Mouse (Mus musculus) neural tube, embryonic 15.5 days (tissue): ENCODE measurements around the gene Spred2. TPM values are rescaled to one million over a fixed set of nuclear protein-coding genes. Genes with fewer than 3 reads are reported as not detected.
"Not testable (repeated sequence)": the region's sequence is repeated elsewhere in the genome, so short reads cannot be mapped to it uniquely, and the experiment has no call there.

Experiments used
- ATAC-seq: fragments of 200-750 bp; cut with Nextera tagmentation; 2 replicates; pipeline ENCODE4 v1.8.0; 2017; ENCODE audit warnings: mild to moderate bottlenecking, moderate TSS enrichment, moderate library complexity; ENCODE audit not compliant: low FRiP score
- H3K27ac ChIP-seq: fragments of 300-500 bp; sonication (generic); replicated peaks from 2 replicates; pipeline ENCODE4 v1.5.1; 2015; ENCODE audit warnings: mild to moderate bottlenecking, inconsistent platforms
- H3K27me3 ChIP-seq: fragments of 300-500 bp; sonication (generic); replicated peaks from 2 replicates; pipeline ENCODE4 v1.6.1; 2015; ENCODE audit warnings: inconsistent platforms
- H3K36me3 ChIP-seq: fragments of 300-500 bp; sonication (generic); 2 replicates; pipeline ENCODE4 v1.6.1; 2015; ENCODE audit warnings: inconsistent platforms
- H3K4me1 ChIP-seq: fragments of 300-500 bp; sonication (generic); 2 replicates; pipeline ENCODE4 v1.6.1; 2015; ENCODE audit warnings: inconsistent platforms
- H3K4me2 ChIP-seq: fragments of 300-500 bp; sonication (generic); 2 replicates; pipeline ENCODE4 v1.6.1; 2015; ENCODE audit warnings: inconsistent platforms, mild to moderate bottlenecking, moderate library complexity
- H3K4me3 ChIP-seq: fragments of 300-500 bp; sonication (generic); replicated peaks from 2 replicates; pipeline ENCODE4 v1.5.1; 2015; ENCODE audit warnings: mild to moderate bottlenecking, inconsistent platforms
- H3K9ac ChIP-seq: fragments of 300-500 bp; sonication (generic); replicated peaks from 2 replicates; pipeline ENCODE4 v1.6.1; 2015; ENCODE audit warnings: mild to moderate bottlenecking, inconsistent platforms
- H3K9me3 ChIP-seq: fragments of 300-500 bp; sonication (generic); replicated peaks from 2 replicates; pipeline ENCODE4 v1.6.1; 2016; ENCODE audit warnings: inconsistent platforms
- WGBS: fragments of 180-500 bp; shearing (Covaris S2); methylation state at CpG from one replicate; pipeline ENCODE4 v1.1.7; 2015; ENCODE audit warnings: mixed read lengths; 5-methylcytosine and 5-hydroxymethylcytosine counted together
- polyA plus RNA-seq: library from polyadenylated mRNA; unstranded; fragments of >200 nt; fragmentation: Nextera tagmentation; extraction: Ambion mirVana; gene quantifications from 2 replicates; pipeline ENCODE4 v1.2.1, GENCODE M21; 2015

The Spred2 gene
- polyA plus RNA-seq, 1 experiment from 2014 or later, result 7.2 TPM

DNA sequence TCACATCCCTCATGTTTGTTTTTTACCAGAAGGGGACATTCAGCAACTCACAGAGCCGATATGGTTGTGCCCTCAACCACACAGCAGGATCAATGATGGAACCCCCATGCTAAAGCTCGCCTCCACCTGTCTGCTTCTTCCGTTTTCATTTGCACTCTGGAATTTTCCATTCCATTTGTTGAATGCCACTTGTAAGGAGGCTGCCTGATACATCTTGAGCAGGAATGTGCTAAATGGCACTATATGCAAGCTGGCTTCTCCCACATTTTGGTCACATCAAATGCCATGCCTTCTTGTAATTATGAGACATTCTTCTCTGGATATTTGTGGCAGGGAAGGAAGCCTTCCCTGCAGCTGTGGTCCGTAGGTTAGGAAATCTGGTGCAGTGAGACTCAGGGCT, 117.9 kb downstream of the Spred2 start:
- WGBS, result 70% methylated on average over 4 of the region's 4 CpGs
- peaks cover 25% of the 10 kb centered on the region for H3K4me1 ChIP-seq
- ATAC-seq, result no peak
- no peaks in the 10 kb centered on the region for H3K36me3 ChIP-seq
- no peaks in the 10 kb centered on the region for H3K27me3 ChIP-seq
- H3K9me3 ChIP-seq, result no peaks in the 10 kb centered on the region
- H3K4me2 ChIP-seq, result no peak overlapping the region
- no peak overlapping the region for H3K27ac ChIP-seq
- H3K9ac ChIP-seq, result no peak overlapping the region
- H3K4me3 ChIP-seq, result no peak overlapping the region

- Histone ChIP-seq H3K27me3 (no peaks in the 10 kb centered on the region), H3K36me3 (no peaks in the 10 kb centered on the region), H3K9ac (no peak overlapping the region), H3K4me3 (no peak overlapping the region), H3K4me1 (peaks cover 24% of the 10 kb centered on the region), H3K4me2 (no peak overlapping the region), H3K27ac (no peak overlapping the region), H3K9me3 (no peaks in the 10 kb centered on the region)
- WGBS, result 43% methylated on average over 4 of the region's 4 CpGs
- no peak for ATAC-seq
Measured at GRCm38 (mm10) chr11:20043256-20043655, 119.1 kb downstream of the Spred2 start.

GRCm38 (mm10) chr11:20045586-20045985, 121.4 kb downstream of the Spred2 start:
- Histone ChIP-seq H3K27me3 (no peaks in the 10 kb centered on the region), H3K36me3 (no peaks in the 10 kb centered on the region), H3K9me3 (no peaks in the 10 kb centered on the region), H3K27ac (no peak overlapping the region), H3K4me3 (no peak overlapping the region), H3K4me2 (no peak overlapping the region), H3K4me1 (peaks cover 12% of the 10 kb centered on the region), H3K9ac (no peak overlapping the region)
- 72% methylated on average over 3 of the region's 3 CpGs for WGBS
- no peak for ATAC-seq

DNA sequence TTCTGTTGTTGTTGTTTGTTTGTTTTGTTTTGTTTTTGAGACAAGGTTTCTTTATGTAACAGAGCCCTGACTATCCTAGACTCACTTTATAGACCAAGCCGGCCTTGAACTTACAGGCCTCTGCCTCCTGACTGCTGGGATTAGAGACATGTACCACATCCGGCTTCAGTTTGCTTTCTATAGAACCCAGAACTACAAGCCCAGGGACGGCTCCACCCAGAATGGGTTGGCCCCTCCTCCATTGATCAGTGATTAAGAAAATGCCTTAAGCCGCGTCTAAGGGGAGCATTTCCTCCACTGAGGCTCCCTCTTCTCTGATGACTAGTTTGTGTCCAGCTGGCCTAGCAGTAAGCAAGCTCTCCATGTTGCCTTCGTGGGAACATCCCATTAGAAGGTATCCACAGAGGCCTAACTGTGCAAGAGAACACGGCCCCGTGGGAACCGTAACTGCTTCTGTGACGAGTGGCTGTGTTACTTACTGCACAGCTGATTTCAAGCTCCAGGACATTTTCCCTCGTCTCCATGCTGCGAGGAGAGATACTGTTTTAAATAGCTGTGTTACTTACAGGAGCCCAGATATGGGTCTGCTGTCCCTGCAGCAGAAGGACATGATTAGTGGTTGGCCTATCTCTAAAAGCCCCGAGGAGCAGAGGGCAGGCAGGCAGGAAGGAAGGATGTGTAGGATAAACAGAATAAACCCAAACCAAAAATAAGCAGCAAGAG, 128.8 kb downstream of the Spred2 start:
- no peaks in the 10 kb centered on the region; the same call in 1 of the 2 replicates for H3K9me3 ChIP-seq
- ATAC-seq, result no peak
- peaks cover 14% of the 10 kb centered on the region for H3K4me1 ChIP-seq
- no peak overlapping the region for H3K4me3 ChIP-seq
- no peaks in the 10 kb centered on the region for H3K27me3 ChIP-seq
- H3K9ac ChIP-seq, result no peak overlapping the region
- peak overlapping the region; percentile 24; the same call in 1 of the 2 replicates for H3K27ac ChIP-seq
- peaks cover 11% of the 10 kb centered on the region for H3K36me3 ChIP-seq
- WGBS, result 50% methylated on average over 13 of the region's 13 CpGs
- H3K4me2 ChIP-seq, result no peak overlapping the region

DNA sequence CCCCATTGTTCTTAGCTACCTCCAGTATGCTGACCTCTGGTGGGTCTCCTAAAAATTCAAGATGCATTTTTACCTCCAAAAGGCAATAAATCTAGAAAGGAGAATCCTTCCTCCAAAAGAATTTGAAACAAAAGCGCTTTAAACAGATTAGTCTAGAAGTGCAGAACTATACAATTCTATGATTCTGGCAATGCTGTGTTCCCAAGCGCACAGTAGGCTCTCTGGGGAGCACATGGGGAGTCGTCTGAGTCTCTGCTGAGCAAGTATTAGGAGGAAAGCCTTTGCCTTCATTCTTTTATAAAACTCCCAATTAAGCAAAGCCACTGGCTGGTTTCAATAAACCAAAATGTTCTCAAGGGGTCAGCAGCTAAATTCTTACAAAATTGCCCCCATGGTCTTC, 129.8 kb downstream of the Spred2 start:
- Histone ChIP-seq H3K9ac (no peak overlapping the region), H3K4me3 (no peak overlapping the region), H3K4me2 (no peak overlapping the region), H3K27ac (0 out of 2 replicates have a peak overlapping the region, but pooled peaks have one; percentile 9), H3K9me3 (no peaks in the 10 kb centered on the region; the same call in 1 of the 2 replicates), H3K4me1 (peaks cover 14% of the 10 kb centered on the region), H3K27me3 (no peaks in the 10 kb centered on the region), H3K36me3 (peaks cover 14% of the 10 kb centered on the region)
- no peak for ATAC-seq
- WGBS, result 72% methylated on average over 3 of the region's 3 CpGs

DNA sequence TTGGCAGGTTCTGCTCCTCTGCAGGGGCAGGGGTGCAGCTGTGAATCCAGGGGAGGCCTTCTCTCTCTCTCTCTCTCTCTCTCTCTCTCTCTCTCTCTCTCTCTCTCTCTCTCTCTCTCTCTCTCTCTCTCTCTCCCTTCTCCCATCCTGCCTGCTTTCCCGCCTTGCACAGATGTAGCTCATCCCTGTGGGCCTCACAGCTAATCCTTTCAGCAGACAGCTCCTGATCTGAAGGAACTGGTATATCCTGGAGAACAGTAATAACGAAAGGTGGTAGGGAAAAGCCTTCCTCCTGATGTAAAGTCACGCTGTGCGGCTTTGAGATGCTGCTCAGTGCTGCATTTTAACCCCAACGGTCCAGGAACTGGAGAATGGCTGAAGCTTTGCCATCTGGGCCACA, 130.4 kb downstream of the Spred2 start:
- WGBS, result 42% methylated on average over 5 of the region's 5 CpGs
- Histone ChIP-seq H3K9ac (no peak overlapping the region), H3K9me3 (no peaks in the 10 kb centered on the region; the same call in 1 of the 2 replicates), H3K36me3 (peaks cover 19% of the 10 kb centered on the region), H3K27ac (no peak overlapping the region), H3K4me1 (peaks cover 14% of the 10 kb centered on the region), H3K4me3 (no peak overlapping the region), H3K27me3 (no peaks in the 10 kb centered on the region), H3K4me2 (no peak overlapping the region)
- no peak for ATAC-seq

GRCm38 (mm10) chr11:20056168-20056567, 132.0 kb downstream of the Spred2 start:
- H3K4me1 ChIP-seq, result peaks cover 14% of the 10 kb centered on the region
- H3K27ac ChIP-seq, result no peak overlapping the region
- no peaks in the 10 kb centered on the region for H3K27me3 ChIP-seq
- WGBS, result 81% methylated on average over 1 of the region's 1 CpGs
- no peaks in the 10 kb centered on the region; the same call in 1 of the 2 replicates for H3K9me3 ChIP-seq
- H3K4me3 ChIP-seq, result no peak overlapping the region
- no peak overlapping the region for H3K4me2 ChIP-seq
- no peak for ATAC-seq
- no peak overlapping the region for H3K9ac ChIP-seq
- peaks cover 29% of the 10 kb centered on the region for H3K36me3 ChIP-seq

- Histone ChIP-seq H3K27me3 (no peaks in the 10 kb centered on the region), H3K4me3 (no peak overlapping the region), H3K4me2 (no peak overlapping the region), H3K27ac (no peak overlapping the region), H3K4me1 (peaks cover 14% of the 10 kb centered on the region), H3K9me3 (no peaks in the 10 kb centered on the region; the same call in 1 of the 2 replicates), H3K36me3 (peaks cover 29% of the 10 kb centered on the region), H3K9ac (no peak overlapping the region)
- no peak for ATAC-seq
- 94% methylated on average over 2 of the region's 2 CpGs for WGBS
Measured at GRCm38 (mm10) chr11:20057429-20057828, 133.3 kb downstream of the Spred2 start.

DNA sequence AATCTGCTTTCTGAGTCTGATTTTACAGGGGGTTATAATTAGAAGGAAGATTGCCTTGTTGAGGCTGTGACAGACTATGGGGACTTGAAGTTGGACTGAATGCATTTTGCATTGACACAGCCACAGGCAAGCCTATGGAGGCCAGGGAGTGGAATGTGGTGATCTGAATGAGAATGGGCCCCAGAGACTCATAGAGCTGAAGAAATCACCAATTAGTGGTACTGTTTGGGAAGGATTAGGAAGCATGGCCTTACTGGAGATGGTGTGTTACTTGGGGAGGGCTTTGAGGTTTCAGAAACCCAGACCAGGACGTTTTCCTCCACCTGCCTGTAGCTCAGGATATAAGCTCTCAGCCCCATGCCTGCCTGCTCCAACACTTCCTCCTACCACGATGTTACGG, 135.6 kb downstream of the Spred2 start:
- Histone ChIP-seq H3K4me2 (no peak overlapping the region), H3K9me3 (no peaks in the 10 kb centered on the region; the same call in 1 of the 2 replicates), H3K36me3 (peaks cover 31% of the 10 kb centered on the region), H3K9ac (no peak overlapping the region), H3K4me1 (0 out of 2 replicates have a peak, but pooled peaks cover under 1% of the 10 kb centered on the region), H3K4me3 (no peak overlapping the region), H3K27me3 (no peaks in the 10 kb centered on the region), H3K27ac (no peak overlapping the region)
- WGBS, result 83% methylated on average over 3 of the region's 3 CpGs
- no peak for ATAC-seq

GRCm38 (mm10) chr11:20062801-20063200, 138.6 kb downstream of the Spred2 start:
- not testable (repeated sequence) for ATAC-seq, H3K9me3 ChIP-seq, H3K4me2 ChIP-seq, H3K4me1 ChIP-seq, H3K9ac ChIP-seq, H3K4me3 ChIP-seq, H3K27me3 ChIP-seq, H3K27ac ChIP-seq
- 54% methylated on average over 9 of the region's 9 CpGs for WGBS
- peaks cover 33% of the 10 kb centered on the region for H3K36me3 ChIP-seq

DNA sequence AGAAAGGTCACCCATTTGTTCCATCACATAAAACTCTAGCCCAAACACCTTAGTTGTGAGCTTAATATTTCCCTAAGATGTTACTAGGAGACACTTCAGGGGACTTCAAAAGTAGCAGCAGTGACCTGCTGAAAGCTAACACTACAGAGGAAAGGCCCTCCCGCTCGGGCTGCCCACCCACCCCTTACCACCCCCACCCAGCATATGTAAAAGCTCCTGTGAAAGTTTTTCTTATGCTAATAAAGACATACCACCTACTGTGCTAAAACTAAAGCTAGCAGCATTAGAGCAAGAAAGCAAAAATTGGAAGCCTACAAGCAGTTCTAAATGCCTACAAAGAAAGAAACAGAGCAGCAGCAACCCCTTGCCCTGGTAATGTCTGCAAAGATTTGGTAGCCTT, 139.9 kb downstream of the Spred2 start:
- 11% methylated on average over 2 of the region's 2 CpGs for whole genome bisulfite sequencing

DNA sequence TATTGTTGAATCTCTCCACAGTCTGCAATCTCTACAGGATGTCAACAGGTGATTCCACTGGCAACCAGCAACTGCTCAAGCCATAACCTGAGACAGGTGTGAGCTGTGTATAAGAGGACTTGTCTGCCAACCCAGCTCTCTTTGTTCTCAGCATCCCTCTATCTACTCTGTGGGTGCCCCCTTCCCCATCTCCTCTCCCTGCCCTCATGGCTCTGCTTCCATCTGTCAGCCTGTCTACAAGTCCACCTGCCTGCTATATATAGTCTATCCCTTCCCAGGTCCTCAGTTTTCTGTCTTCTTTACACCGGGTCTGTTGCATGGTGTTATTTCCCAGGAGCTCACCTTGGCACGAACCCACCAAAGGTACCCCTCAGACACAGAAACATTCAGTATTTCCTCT, 140.8 kb downstream of the Spred2 start:
- Histone ChIP-seq H3K4me3 (no peak overlapping the region), H3K36me3 (peaks cover 27% of the 10 kb centered on the region), H3K9me3 (no peaks in the 10 kb centered on the region), H3K4me1 (no peaks in the 10 kb centered on the region), H3K27ac (no peak overlapping the region), H3K9ac (no peak overlapping the region), H3K4me2 (no peak overlapping the region), H3K27me3 (no peaks in the 10 kb centered on the region)
- no peak for ATAC-seq
- 95% methylated on average over 2 of the region's 2 CpGs for WGBS

More for the DNA sequence above, 139.9 kb downstream of the Spred2 start:
- H3K36me3 ChIP-seq, result peaks cover 29% of the 10 kb centered on the region
- ATAC-seq, H3K9ac ChIP-seq, H3K9me3 ChIP-seq, H3K4me2 ChIP-seq, H3K27ac ChIP-seq, H3K27me3 ChIP-seq, H3K4me1 ChIP-seq, H3K4me3 ChIP-seq: not testable (repeated sequence)
